Mouse (Mus musculus): ENCODE data around the gene Klrk1.

DNA sequence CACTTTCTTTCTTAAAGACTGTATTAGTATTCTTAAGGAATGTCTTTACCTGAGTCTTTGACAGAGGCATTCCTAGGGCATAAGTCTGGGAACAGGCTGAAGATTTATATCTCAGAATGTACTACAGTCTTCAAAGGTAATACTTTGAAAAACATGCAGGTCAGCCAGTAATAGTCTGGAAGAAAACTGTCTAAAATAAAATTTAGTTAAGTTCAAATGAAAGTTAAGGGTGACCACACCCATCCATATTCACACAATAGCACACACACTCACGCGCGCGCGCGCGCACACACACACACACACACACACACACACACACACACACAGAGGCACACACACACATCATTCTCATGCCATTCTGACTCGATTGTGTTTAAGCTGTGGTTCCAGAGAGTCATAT lies 46.1 kb downstream of the Klrk1 start, which contains the start of gene Klre1:
- no peak for TF ChIP-seq CTCF (IDR thresholded peaks at IDR 0.05; ENCODE audit: low read depth)
- TF ChIP-seq EP300 (IDR thresholded peaks at IDR 0.05; ENCODE audit: low read depth) = no peak

All from heart, postnatal 0 days (tissue).